ENCODE assay signal across 16 mouse cellular contexts in the genomic region with DNA sequence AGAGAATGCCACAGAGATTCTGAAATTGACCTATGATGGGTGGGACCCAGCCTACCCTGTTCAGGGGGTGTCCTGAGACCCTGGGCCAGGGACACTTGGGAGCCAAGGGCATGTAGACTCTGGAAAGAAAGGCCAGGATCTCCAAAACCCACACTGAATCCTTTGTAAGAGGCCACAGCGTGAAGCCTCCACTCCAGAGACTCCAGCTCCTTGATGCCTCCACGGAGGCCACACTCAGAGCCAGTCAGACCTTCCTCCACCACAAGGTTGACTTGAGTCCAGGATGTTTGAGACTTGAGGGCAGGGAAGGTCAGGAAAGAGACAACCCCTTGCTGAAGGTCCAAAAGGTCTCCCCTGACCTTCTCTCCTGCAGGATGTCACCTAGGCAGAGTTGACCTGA. TPM values are rescaled to one million over a fixed set of nuclear protein-coding genes. Genes with fewer than 3 reads are reported as not detected.
A peak's percentile ranks its signal among the peaks of the same experiment; 100 is the strongest.
DNase-seq lines count a peak whose midpoint lies in the region; ATAC-seq lines count a peak whose summit lies in the region.
"Had no signal": no experiment of that assay in that cellular context is flagged by ENCODE, and none has a peak within 500 bp of the region (broad histone marks: within the 10 kb centered on the region; RNA-seq: fewer than 3 reads in every experiment).

No protein-coding gene starts in this region.

- peaks cover 14% of the 10 kb centered on the region; the same call in 1 of the 2 replicates for H3K27me3 ChIP-seq in heart, embryonic 10.5 days (ENCODE audit: insufficient read depth, poor library complexity, severe bottlenecking)
- peaks cover 12% of the 10 kb centered on the region; the same call in 1 of the 2 replicates for H3K27me3 ChIP-seq in liver, embryonic 15.5 days
- peaks cover 21% of the 10 kb centered on the region for H3K27me3 ChIP-seq in liver, embryonic 12.5 days (replicated peaks)
- H3K27me3 ChIP-seq in embryonic facial prominence, embryonic 10.5 days (replicated peaks; ENCODE audit: low read depth, poor library complexity, severe bottlenecking), result peaks cover 8% of the 10 kb centered on the region
- H3K27me3 ChIP-seq in midbrain, embryonic 14.5 days (ENCODE audit: control insufficient read depth, insufficient read depth, low read length), result no peaks in the 10 kb centered on the region

- DNase-seq in heart, embryonic 10.5 days (ENCODE audit: low spot score), result peak; percentile 64
- DNase-seq in heart, postnatal 10 days, result no peak
- peak; percentile 6 for DNase-seq in embryonic facial prominence, embryonic 10.5 days (ENCODE audit: low spot score)
- no peak for DNase-seq in midbrain, embryonic 14.5 days
- no peak for DNase-seq in gastrocnemius, postnatal 14 days

- 82% methylated on average over 2 of the region's 2 CpGs for WGBS in heart, embryonic 10.5 days
- 72% methylated on average over 2 of the region's 2 CpGs for WGBS in liver, embryonic 15.5 days (ENCODE audit: insufficient replicate concordance)
- WGBS in liver, embryonic 12.5 days (ENCODE audit: insufficient replicate concordance), result 65% methylated on average over 2 of the region's 2 CpGs
- WGBS in embryonic facial prominence, embryonic 10.5 days, result 80% methylated on average over 2 of the region's 2 CpGs
- 85% methylated on average over 2 of the region's 2 CpGs for WGBS in midbrain, embryonic 14.5 days

- intact Hi-C loops in heart, postnatal 10 days (cut with DNase I), result no loop called here
- intact Hi-C loops in gastrocnemius, postnatal 14 days (cut with DNase I; ENCODE audit: low total_unique reads), result no loop called here

- no peak overlapping the region for H3K9ac ChIP-seq in liver, embryonic 15.5 days
- H3K9ac ChIP-seq in liver, embryonic 12.5 days, result no peak overlapping the region
- H3K9ac ChIP-seq in midbrain, embryonic 14.5 days (replicated peaks; ENCODE audit: low read length), result no peak overlapping the region

- peaks cover 21% of the 10 kb centered on the region for H3K4me1 ChIP-seq in heart, embryonic 10.5 days
- H3K4me1 ChIP-seq in liver, embryonic 15.5 days (replicated peaks), result peaks cover 16% of the 10 kb centered on the region
- H3K4me1 ChIP-seq in liver, embryonic 12.5 days, result peaks cover 24% of the 10 kb centered on the region
- H3K4me1 ChIP-seq in embryonic facial prominence, embryonic 10.5 days, result peaks cover 29% of the 10 kb centered on the region
- H3K4me1 ChIP-seq in midbrain, embryonic 14.5 days (ENCODE audit: control insufficient read depth, insufficient read depth, low read length), result peaks cover 8% of the 10 kb centered on the region

- H3K36me3 ChIP-seq in heart, embryonic 10.5 days, result peaks cover 15% of the 10 kb centered on the region
- H3K36me3 ChIP-seq in liver, embryonic 15.5 days (replicated peaks), result no peaks in the 10 kb centered on the region
- peaks cover 14% of the 10 kb centered on the region for H3K36me3 ChIP-seq in liver, embryonic 12.5 days
- H3K36me3 ChIP-seq in embryonic facial prominence, embryonic 10.5 days (replicated peaks), result peaks cover 33% of the 10 kb centered on the region
- H3K36me3 ChIP-seq in midbrain, embryonic 14.5 days (ENCODE audit: control insufficient read depth, insufficient read depth, low read length), result peaks cover 13% of the 10 kb centered on the region

- H3K27ac ChIP-seq in heart, embryonic 10.5 days, result no peak overlapping the region
- H3K27ac ChIP-seq in liver, embryonic 15.5 days (replicated peaks), result no peak overlapping the region
- no peak overlapping the region for H3K27ac ChIP-seq in liver, embryonic 12.5 days
- no peak overlapping the region for H3K27ac ChIP-seq in embryonic facial prominence, embryonic 10.5 days (replicated peaks)
- no peak overlapping the region for H3K27ac ChIP-seq in midbrain, embryonic 14.5 days (replicated peaks; ENCODE audit: low read depth, low read length)
- H3K27ac ChIP-seq: forebrain, embryonic 12.5 days; macrophage had no signal

- no peak overlapping the region for H3K4me3 ChIP-seq in heart, embryonic 10.5 days
- no peak overlapping the region for H3K4me3 ChIP-seq in liver, embryonic 15.5 days (replicated peaks)
- H3K4me3 ChIP-seq in liver, embryonic 12.5 days, result no peak overlapping the region
- no peak overlapping the region for H3K4me3 ChIP-seq in embryonic facial prominence, embryonic 10.5 days
- H3K4me3 ChIP-seq in midbrain, embryonic 14.5 days (replicated peaks; ENCODE audit: low read depth, low read length), result no peak overlapping the region

- H3K9me3 ChIP-seq in heart, embryonic 10.5 days, result no peaks in the 10 kb centered on the region
- no peaks in the 10 kb centered on the region for H3K9me3 ChIP-seq in liver, embryonic 15.5 days (replicated peaks)
- no peaks in the 10 kb centered on the region for H3K9me3 ChIP-seq in liver, embryonic 12.5 days (replicated peaks)
- H3K9me3 ChIP-seq in embryonic facial prominence, embryonic 10.5 days, result no peaks in the 10 kb centered on the region
- no peaks in the 10 kb centered on the region for H3K9me3 ChIP-seq in midbrain, embryonic 14.5 days (ENCODE audit: control insufficient read depth, low read length)
- H3K9me3 ChIP-seq: forebrain, embryonic 12.5 days had no signal

- ATAC-seq in liver, embryonic 15.5 days (ENCODE audit: insufficient read depth), result no peak
- no peak for ATAC-seq in liver, embryonic 12.5 days
- ATAC-seq in midbrain, embryonic 14.5 days (ENCODE audit: low FRiP score, low TSS enrichment), result no peak

- 0 out of 2 replicates have a peak overlapping the region, but pooled peaks have one; percentile 87 for H3K4me2 ChIP-seq in liver, embryonic 15.5 days
- H3K4me2 ChIP-seq in liver, embryonic 12.5 days, result no peak overlapping the region
- 0 out of 2 replicates have a peak overlapping the region, but pooled peaks have one; percentile 92 for H3K4me2 ChIP-seq in midbrain, embryonic 14.5 days (ENCODE audit: low read length)

RNA-seq across cellular contexts. Expression of gene Plpp2, which starts 0.8 kb away (rescaled TPM):
- 16.8 and 24.1 TPM in 2 replicates for polyA plus RNA-seq in heart, embryonic 10.5 days (2016; fragmentation: Nextera tagmentation; extraction: Ambion mirVana)
- 1 to 10 TPM; 3.4 to 6.0 TPM for total RNA-seq in heart, postnatal 10 days (2021)
- 21.5 and 26.9 TPM in 2 replicates for polyA plus RNA-seq in liver, embryonic 15.5 days (2015; fragmentation: Nextera tagmentation; extraction: Ambion mirVana)
- 18.0 and 19.9 TPM in 2 replicates for polyA plus RNA-seq in liver, embryonic 12.5 days (2016; fragmentation: Nextera tagmentation; extraction: Ambion mirVana)
- 28.4 and 29.2 TPM in 2 replicates for polyA plus RNA-seq in embryonic facial prominence, embryonic 10.5 days (2016; fragmentation: Nextera tagmentation; extraction: Ambion mirVana)
- 14.7 and 19.1 TPM in 2 replicates for polyA plus RNA-seq in midbrain, embryonic 14.5 days (2014; fragmentation: Nextera tagmentation; extraction: Ambion mirVana)
- total RNA-seq in gastrocnemius, postnatal 14 days (2021), result 1 to 10 TPM; 1.3 to 2.2 TPM

RNA-seq across cellular contexts. Expression of gene Mier2, which starts 20.6 kb away (rescaled TPM):
- 46.6 and 53.9 TPM in 2 replicates for polyA plus RNA-seq in heart, embryonic 10.5 days (2016; fragmentation: Nextera tagmentation; extraction: Ambion mirVana)
- 10 to 100 TPM; 12.4 to 15.6 TPM for total RNA-seq in heart, postnatal 10 days (2021)
- polyA plus RNA-seq in liver, embryonic 15.5 days (2015; fragmentation: Nextera tagmentation; extraction: Ambion mirVana), result 9.9 and 13.3 TPM in 2 replicates
- 20.1 and 20.5 TPM in 2 replicates for polyA plus RNA-seq in liver, embryonic 12.5 days (2016; fragmentation: Nextera tagmentation; extraction: Ambion mirVana)
- 76.4 and 77.3 TPM in 2 replicates for polyA plus RNA-seq in embryonic facial prominence, embryonic 10.5 days (2016; fragmentation: Nextera tagmentation; extraction: Ambion mirVana)
- 48.8 and 64.3 TPM in 2 replicates for polyA plus RNA-seq in midbrain, embryonic 14.5 days (2014; fragmentation: Nextera tagmentation; extraction: Ambion mirVana)
- total RNA-seq in gastrocnemius, postnatal 14 days (2021), result 10 to 100 TPM; 10.3 to 10.6 TPM

RNA-seq across cellular contexts. Expression of gene Theg, which starts 52.7 kb away (rescaled TPM):
- not detected in 2 replicates for polyA plus RNA-seq in heart, embryonic 10.5 days (2016; fragmentation: Nextera tagmentation; extraction: Ambion mirVana)
- not detected for total RNA-seq in heart, postnatal 10 days (2021)
- polyA plus RNA-seq in liver, embryonic 15.5 days (2015; fragmentation: Nextera tagmentation; extraction: Ambion mirVana), result not detected in 2 replicates
- polyA plus RNA-seq in liver, embryonic 12.5 days (2016; fragmentation: Nextera tagmentation; extraction: Ambion mirVana), result not detected in 2 replicates
- not detected in 2 replicates for polyA plus RNA-seq in embryonic facial prominence, embryonic 10.5 days (2016; fragmentation: Nextera tagmentation; extraction: Ambion mirVana)
- polyA plus RNA-seq in midbrain, embryonic 14.5 days (2014; fragmentation: Nextera tagmentation; extraction: Ambion mirVana), result not detected in 2 replicates
- total RNA-seq in gastrocnemius, postnatal 14 days (2021), result not detected
- total RNA-seq: gastrocnemius, adult 8-10 months had no signal
- polyA plus RNA-seq: brain, embryonic 14.5 days; embryonic facial prominence, embryonic 11.5 days; forebrain, embryonic 12.5 days; heart, embryonic 14.5 days; large intestine, adult 2 months; liver, embryonic 11.5 days; macrophage; myocyte had no signal

Comparison
In these comparisons a context has a peak if more than half of its experiments do, and no peak if none do; other contexts are left out.
1. DNase-seq: peak in heart, embryonic 10.5 days (single experiment) and embryonic facial prominence, embryonic 10.5 days (single experiment); none in heart, postnatal 10 days (0 of 2), midbrain, embryonic 14.5 days (single experiment) and gastrocnemius, postnatal 14 days (single experiment).